Mouse (Mus musculus) limb, embryonic 15.5 days (tissue): ENCODE measurements around the gene Ttll9. TPM values are rescaled to one million over a fixed set of nuclear protein-coding genes. Genes with fewer than 3 reads are reported as not detected.

Experiments used
- ATAC-seq: fragments of 200-750 bp; cut with Nextera tagmentation; 2 replicates; pipeline ENCODE4 v1.8.0; 2017; ENCODE audit warnings: low read depth, moderate TSS enrichment; ENCODE audit not compliant: insufficient number of reproducible peaks, low FRiP score, low TSS enrichment
- H3K27ac ChIP-seq: fragments of 300-500 bp; sonication (generic); 2 replicates; pipeline ENCODE4 v1.5.1; 2015; ENCODE audit warnings: moderate library complexity, mild to moderate bottlenecking, inconsistent platforms
- H3K27me3 ChIP-seq: fragments of 300-500 bp; sonication (generic); 2 replicates; pipeline ENCODE4 v1.6.1; 2015; ENCODE audit warnings: inconsistent platforms
- H3K36me3 ChIP-seq: fragments of 300-500 bp; sonication (generic); 2 replicates; pipeline ENCODE4 v1.6.1; 2015; ENCODE audit warnings: inconsistent platforms
- H3K4me1 ChIP-seq: fragments of 300-500 bp; sonication (generic); 2 replicates; pipeline ENCODE4 v1.6.1; 2015; ENCODE audit warnings: inconsistent platforms
- H3K4me2 ChIP-seq: fragments of 300-500 bp; sonication (generic); 2 replicates; pipeline ENCODE4 v1.6.1; 2015; ENCODE audit warnings: mild to moderate bottlenecking, inconsistent platforms
- H3K4me3 ChIP-seq: fragments of 300-500 bp; sonication (generic); 2 replicates; pipeline ENCODE4 v1.5.1; 2015; ENCODE audit warnings: mild to moderate bottlenecking, inconsistent platforms
- H3K9ac ChIP-seq: fragments of 300-500 bp; sonication (generic); 2 replicates; pipeline ENCODE4 v1.6.1; 2015; ENCODE audit warnings: inconsistent platforms
- H3K9me3 ChIP-seq: fragments of 300-500 bp; sonication (generic); 2 replicates; pipeline ENCODE4 v1.6.1; 2016; ENCODE audit warnings: inconsistent platforms
- WGBS: fragments of 180-500 bp; shearing (Covaris S2); methylation state at CpG from one replicate; pipeline ENCODE4 v1.1.7; 2015; 5-methylcytosine and 5-hydroxymethylcytosine counted together
- polyA plus RNA-seq: library from polyadenylated mRNA; unstranded; fragments of >200 nt; fragmentation: Nextera tagmentation; extraction: Ambion mirVana; gene quantifications from 2 replicates; pipeline ENCODE4 v1.2.1, GENCODE M21; 2015

Gene Ttll9
- polyA plus RNA-seq, 1 experiment from 2014 or later, result 0.52 TPM

DNA sequence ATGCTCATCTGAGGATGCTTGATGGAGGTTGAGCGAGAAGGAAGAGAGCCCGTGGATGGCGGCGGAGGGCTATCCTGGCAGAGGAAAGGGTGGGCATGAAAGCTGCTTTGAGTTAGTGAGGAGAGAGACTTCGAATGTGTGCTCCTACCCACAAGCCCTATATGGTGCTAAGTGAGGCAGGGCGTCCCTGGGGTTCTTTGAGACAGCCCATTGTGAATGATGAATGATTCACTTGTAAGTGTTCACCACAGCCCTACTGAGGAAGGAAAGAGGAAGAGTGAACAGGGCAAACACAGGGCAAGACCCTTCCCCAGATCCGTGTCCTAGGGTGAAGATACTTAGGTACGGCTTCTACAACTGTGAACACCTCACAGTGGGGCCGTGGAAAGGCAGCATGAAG, 35.4 kb upstream of the Ttll9 start:
- H3K36me3 ChIP-seq, result no peaks in the 10 kb centered on the region
- 71% methylated on average over 9 of the region's 9 CpGs for WGBS
- no peaks in the 10 kb centered on the region for H3K27me3 ChIP-seq
- H3K4me1 ChIP-seq, result peaks cover 29% of the 10 kb centered on the region
- H3K9ac ChIP-seq, result no peak overlapping the region
- ATAC-seq, result no peak
- H3K9me3 ChIP-seq, result no peaks in the 10 kb centered on the region
- no peak overlapping the region for H3K27ac ChIP-seq
- no peak overlapping the region for H3K4me2 ChIP-seq
- no peak overlapping the region for H3K4me3 ChIP-seq

DNA sequence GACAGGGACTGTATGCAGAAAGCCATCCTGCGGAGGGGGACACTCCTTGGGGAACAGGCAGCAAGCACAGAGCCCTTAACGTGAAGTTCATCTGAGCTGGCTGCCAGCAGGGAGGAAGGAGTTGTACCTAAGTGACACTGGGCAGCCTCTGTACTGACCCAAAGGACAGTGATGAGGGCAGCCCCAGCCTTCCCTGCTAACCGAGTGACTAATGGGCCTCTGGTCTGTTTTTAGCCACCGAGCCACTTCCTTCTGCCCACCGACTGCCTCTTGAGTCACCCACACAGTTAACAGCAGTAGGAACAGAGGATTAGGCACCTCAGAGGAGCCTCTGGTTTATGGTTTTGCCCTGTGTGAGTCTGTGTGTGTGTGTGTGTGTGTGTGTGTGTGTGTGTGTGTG, 34.9 kb upstream of the Ttll9 start:
- Histone ChIP-seq H3K27me3 (no peaks in the 10 kb centered on the region), H3K4me3 (no peak overlapping the region), H3K4me2 (no peak overlapping the region), H3K9ac (no peak overlapping the region), H3K36me3 (no peaks in the 10 kb centered on the region), H3K27ac (no peak overlapping the region), H3K4me1 (peaks cover 27% of the 10 kb centered on the region), H3K9me3 (no peaks in the 10 kb centered on the region)
- ATAC-seq, result no peak
- 40% methylated on average over 5 of the region's 5 CpGs for WGBS

DNA sequence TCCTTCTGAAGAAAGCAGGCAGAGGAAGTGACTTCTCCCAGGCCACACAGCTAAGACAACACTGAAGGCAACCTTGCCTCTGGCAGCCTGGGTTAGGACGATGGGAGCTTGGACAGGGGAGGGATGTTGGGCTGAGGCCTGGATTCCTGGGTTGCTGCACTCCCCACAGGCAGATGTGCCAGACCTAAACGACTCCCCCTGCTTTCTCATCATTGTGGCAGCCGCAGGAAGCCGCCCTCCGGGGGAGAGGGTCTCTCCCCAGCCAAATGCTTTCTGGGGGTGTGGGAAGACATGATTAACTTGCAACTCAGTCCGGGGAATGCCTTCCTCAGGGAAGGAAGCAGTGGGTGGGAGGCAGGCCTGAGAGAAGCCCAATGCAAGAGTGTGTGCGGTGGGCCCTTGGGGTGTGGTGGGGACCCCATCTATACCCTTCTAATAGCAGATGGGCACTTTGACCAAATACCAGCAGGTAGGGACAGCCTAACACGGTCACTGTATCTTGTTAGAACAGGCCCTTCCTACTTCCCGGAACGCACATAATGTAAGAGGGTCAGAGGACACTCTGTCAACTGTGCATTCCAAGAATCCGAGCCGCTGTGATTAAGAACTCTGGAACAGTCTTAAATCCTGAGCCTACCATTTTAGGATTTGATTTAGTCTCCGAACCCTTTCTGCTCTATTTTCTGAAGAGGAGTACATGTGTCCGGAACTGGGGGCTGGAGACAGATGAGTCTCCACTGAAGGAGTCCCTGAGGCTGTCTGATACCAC, 33.9 kb upstream of the Ttll9 start:
- H3K36me3 ChIP-seq, result no peaks in the 10 kb centered on the region
- H3K9me3 ChIP-seq, result no peaks in the 10 kb centered on the region
- H3K27ac ChIP-seq, result no peak overlapping the region
- ATAC-seq, result no peak
- H3K4me1 ChIP-seq, result peaks cover 26% of the 10 kb centered on the region
- 50% methylated on average over 14 of the region's 14 CpGs for WGBS
- H3K4me3 ChIP-seq, result no peak overlapping the region
- H3K9ac ChIP-seq, result no peak overlapping the region
- H3K27me3 ChIP-seq, result no peaks in the 10 kb centered on the region
- H3K4me2 ChIP-seq, result no peak overlapping the region

DNA sequence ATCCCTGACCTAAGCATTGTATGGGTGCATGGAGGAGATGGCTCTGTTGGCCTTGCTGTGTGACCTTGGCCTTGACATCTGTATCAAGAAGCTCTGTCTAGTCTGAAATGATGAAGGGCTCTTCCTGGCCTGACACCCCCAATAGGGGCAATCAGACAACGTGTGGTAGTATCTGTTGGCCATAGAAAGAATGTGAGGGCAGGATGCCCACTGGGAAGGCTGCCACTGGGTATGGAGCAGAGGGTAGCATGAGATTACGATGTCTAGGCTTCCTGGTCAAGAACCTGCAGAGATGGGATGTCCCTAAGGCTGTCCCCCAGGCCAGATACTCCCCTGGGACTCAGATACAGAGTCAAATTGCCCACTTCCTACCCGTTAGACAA, 33.3 kb upstream of the Ttll9 start:
- WGBS, result 62% methylated on average over 3 of the region's 3 CpGs
- Histone ChIP-seq H3K9ac (no peak overlapping the region), H3K27me3 (peaks cover under 1% of the 10 kb centered on the region; the same call in 1 of the 2 replicates), H3K36me3 (no peaks in the 10 kb centered on the region), H3K4me3 (no peak overlapping the region), H3K27ac (no peak overlapping the region), H3K4me1 (peaks cover 26% of the 10 kb centered on the region), H3K4me2 (no peak overlapping the region), H3K9me3 (no peaks in the 10 kb centered on the region)
- ATAC-seq, result no peak

DNA sequence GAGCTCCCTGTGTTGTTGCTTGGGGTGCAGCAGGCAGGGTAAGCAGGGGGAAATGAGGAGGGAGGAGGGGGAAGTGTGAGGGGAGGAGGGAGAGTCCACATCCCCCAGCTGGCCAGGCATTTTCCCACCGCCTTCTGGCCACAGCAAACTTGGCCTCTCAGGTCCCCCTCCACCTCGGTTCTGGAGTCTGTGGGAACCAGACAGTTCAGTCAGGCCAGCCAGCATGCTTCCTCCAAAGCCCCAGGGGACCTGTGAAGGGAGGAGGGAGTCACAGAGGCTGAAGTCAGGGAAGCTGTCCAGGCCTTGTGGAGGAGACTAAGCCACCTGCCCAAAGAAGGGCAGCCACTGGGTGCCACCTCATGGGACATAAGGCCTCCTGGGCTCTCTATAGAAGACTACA, 32.0 kb upstream of the Ttll9 start:
- no peaks in the 10 kb centered on the region for H3K36me3 ChIP-seq
- H3K9me3 ChIP-seq, result no peaks in the 10 kb centered on the region
- 21% methylated on average over 2 of the region's 2 CpGs for WGBS
- H3K27me3 ChIP-seq, result peaks cover 4% of the 10 kb centered on the region; the same call in 1 of the 2 replicates
- no peak for ATAC-seq
- no peak overlapping the region for H3K27ac ChIP-seq
- no peak overlapping the region for H3K4me2 ChIP-seq
- H3K4me3 ChIP-seq, result no peak overlapping the region
- H3K9ac ChIP-seq, result no peak overlapping the region
- peaks cover 18% of the 10 kb centered on the region for H3K4me1 ChIP-seq

DNA sequence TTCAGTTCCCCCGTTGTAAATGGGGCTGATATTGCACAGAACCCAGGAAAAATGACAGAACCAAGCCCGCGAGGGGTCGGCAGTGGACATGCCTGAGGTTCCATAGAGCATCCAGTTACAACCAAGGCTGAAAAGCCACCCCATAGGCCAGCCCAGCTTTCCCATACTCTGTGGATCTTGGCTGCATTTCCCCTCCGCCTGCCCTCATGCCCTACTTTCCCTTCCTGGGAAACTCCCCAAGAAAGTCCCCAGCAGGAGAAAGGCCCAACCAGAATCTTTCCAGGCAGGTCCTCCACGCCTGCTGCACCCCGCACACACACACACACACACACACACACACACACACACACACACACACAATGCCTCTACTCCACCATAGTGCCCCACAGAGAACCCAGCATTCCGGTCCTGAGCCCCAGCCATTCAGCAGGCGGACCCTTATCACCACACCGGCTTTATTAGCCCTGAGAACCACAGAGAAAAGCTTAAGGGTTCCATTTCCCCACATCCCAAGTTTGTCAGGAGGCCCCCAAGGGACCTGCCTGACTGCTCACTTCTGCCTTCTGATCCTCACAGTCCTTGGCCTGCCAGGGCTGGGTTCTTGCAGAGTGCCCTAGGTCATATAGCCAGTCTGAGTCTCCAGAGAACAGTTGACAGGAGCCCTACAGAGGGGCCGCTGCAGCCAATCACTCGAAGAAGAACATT, 30.7 kb upstream of the Ttll9 start:
- H3K27ac ChIP-seq, result no peak overlapping the region
- H3K9me3 ChIP-seq, result no peaks in the 10 kb centered on the region
- no peak overlapping the region for H3K9ac ChIP-seq
- 71% methylated on average over 12 of the region's 12 CpGs for WGBS
- no peak overlapping the region for H3K4me3 ChIP-seq
- H3K27me3 ChIP-seq, result peaks cover 7% of the 10 kb centered on the region; the same call in 1 of the 2 replicates
- H3K4me1 ChIP-seq, result peaks cover 11% of the 10 kb centered on the region
- ATAC-seq, result no peak
- no peaks in the 10 kb centered on the region for H3K36me3 ChIP-seq
- no peak overlapping the region for H3K4me2 ChIP-seq

DNA sequence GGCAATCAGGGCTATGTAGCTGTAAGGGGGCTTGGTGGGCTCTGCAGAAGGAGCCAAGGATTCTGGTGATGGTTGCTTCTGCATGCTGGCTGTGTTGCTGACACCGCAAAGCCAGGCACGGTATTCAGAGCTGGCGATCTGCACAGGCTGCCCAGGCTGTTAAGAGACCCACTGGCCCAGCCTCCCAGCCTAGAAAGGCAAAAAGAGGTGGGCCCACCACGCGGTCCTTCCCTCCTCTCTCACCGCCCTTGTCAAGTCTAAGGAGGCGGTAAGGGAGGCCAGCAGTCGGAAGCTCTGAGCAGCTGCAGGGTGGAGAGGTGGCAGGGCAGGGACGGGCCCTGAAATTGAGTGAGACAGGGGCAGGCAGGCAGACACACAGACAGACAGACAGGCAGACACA, 29.2 kb upstream of the Ttll9 start, which contains the start of gene Foxs1:
Foxs1 (minus strand) TSS at position 161 of the 400 bp plus-strand sequence.
- no peak within 1 kb of the TSS for H3K9ac ChIP-seq
- peaks cover 7% of the 10 kb centered on the region for H3K4me1 ChIP-seq
- H3K4me3 ChIP-seq, result no peak within 1 kb of the TSS
- peaks cover 7% of the 10 kb centered on the region; the same call in 1 of the 2 replicates for H3K27me3 ChIP-seq
- H3K9me3 ChIP-seq, result no peaks in the 10 kb centered on the region
- 19% methylated on average over 9 of the region's 9 CpGs for WGBS
- no peak within 1 kb of the TSS for H3K4me2 ChIP-seq
- ATAC-seq, result no peak
- no peaks in the 10 kb centered on the region for H3K36me3 ChIP-seq
- no peak within 1 kb of the TSS for H3K27ac ChIP-seq

DNA sequence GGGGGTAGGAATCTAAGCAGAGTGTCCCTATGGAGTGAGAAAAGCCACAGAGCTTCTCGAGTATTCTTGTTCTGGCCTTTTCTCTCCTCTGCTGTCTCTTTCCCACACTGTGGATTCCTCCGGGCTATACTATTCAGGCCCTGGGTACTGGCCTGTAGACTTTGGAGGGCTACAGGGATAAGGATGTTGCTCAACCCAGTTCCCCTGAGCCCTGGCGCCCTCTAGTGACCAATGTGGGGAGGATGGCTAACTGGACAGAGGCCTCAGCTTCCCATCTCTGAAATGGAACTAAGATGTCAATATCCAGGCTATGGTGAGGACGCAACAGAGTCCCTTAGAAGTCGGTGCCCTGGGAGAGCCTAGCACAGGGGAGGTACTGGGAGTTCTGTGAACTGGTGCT, 28.7 kb upstream of the Ttll9 start:
- no peaks in the 10 kb centered on the region for H3K9me3 ChIP-seq
- no peaks in the 10 kb centered on the region for H3K36me3 ChIP-seq
- no peak overlapping the region for H3K4me2 ChIP-seq
- WGBS, result 28% methylated on average over 5 of the region's 5 CpGs
- H3K4me3 ChIP-seq, result no peak overlapping the region
- peaks cover 7% of the 10 kb centered on the region; the same call in 1 of the 2 replicates for H3K27me3 ChIP-seq
- no peak overlapping the region for H3K9ac ChIP-seq
- H3K27ac ChIP-seq, result no peak overlapping the region
- no peak for ATAC-seq
- peaks cover 4% of the 10 kb centered on the region for H3K4me1 ChIP-seq

DNA sequence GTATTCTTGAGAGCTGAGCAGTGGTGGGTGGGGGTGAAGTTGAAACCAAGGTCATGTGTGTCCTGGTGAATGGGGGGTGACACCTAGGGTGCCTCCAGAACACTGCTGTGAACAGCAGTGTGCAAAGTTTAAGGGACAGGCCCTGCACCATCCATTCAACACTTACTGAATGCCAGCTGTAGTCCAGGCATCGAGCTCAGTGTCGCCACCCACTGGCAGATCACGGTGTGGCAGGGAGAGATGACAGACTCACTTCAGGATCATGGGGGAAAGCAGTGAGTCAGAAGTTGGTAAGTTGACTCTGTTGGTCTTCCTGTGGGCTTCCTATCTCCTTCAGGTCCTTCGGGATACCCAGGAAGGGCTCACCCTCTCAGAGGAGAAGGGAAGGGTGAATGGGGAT, 22.4 kb upstream of the Ttll9 start:
- H3K4me1 ChIP-seq, result peaks cover 14% of the 10 kb centered on the region
- ATAC-seq, result no peak
- H3K9ac ChIP-seq, result no peak overlapping the region
- H3K4me2 ChIP-seq, result no peak overlapping the region
- no peaks in the 10 kb centered on the region for H3K9me3 ChIP-seq
- H3K27me3 ChIP-seq, result peaks cover 51% of the 10 kb centered on the region
- WGBS, result 16% methylated on average over 4 of the region's 4 CpGs
- H3K27ac ChIP-seq, result no peak overlapping the region
- no peak overlapping the region for H3K4me3 ChIP-seq
- H3K36me3 ChIP-seq, result no peaks in the 10 kb centered on the region

DNA sequence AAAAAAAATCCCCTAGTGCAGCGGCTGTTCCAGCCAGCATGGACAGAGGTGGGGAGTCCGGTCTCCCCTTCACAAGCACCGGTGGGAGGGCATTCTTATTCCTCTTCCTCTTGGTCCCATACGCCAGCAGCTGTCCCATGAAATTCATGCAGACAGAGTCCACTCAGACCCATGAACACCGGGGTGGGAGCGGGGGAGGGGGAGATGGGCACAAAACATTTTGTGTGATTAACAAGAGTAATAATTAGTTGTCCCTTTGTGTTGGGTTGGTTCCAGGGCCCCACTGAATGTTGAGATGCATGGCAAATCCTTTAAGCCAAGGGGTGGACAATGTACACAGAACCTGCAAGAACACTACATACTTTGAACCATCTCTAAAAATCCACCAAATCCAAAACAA, 21.2 kb upstream of the Ttll9 start:
- Histone ChIP-seq H3K9ac (no peak overlapping the region), H3K4me3 (no peak overlapping the region), H3K27me3 (peaks cover 61% of the 10 kb centered on the region), H3K9me3 (no peaks in the 10 kb centered on the region), H3K27ac (no peak overlapping the region), H3K36me3 (no peaks in the 10 kb centered on the region), H3K4me2 (no peak overlapping the region), H3K4me1 (peaks cover 14% of the 10 kb centered on the region)
- ATAC-seq, result no peak
- 70% methylated on average over 6 of the region's 6 CpGs for WGBS

DNA sequence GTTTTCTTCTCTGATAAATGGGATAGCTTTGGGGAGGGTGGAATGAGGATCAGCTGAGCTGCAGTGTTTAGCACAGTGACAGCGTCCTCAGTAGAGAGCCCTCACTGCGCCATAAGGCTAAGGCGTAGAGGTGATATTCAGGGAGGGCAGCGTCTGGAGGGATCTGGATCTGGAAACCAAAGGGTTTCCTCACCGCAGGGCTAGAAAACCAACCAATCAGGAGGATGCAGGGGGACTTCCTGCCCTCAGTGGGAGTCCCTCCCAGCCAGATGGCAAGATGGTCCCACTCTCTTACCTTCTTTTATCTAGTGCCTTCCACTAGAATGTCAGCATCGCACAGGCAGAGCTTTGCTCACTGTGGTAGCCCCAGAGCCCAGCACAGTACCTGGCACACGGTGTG, 20.5 kb upstream of the Ttll9 start:
- no peak for ATAC-seq
- Histone ChIP-seq H3K9me3 (no peaks in the 10 kb centered on the region), H3K27me3 (peaks cover 62% of the 10 kb centered on the region), H3K4me1 (peaks cover 14% of the 10 kb centered on the region), H3K36me3 (no peaks in the 10 kb centered on the region), H3K27ac (no peak overlapping the region), H3K4me3 (no peak overlapping the region), H3K4me2 (no peak overlapping the region), H3K9ac (no peak overlapping the region)
- WGBS, result 18% methylated on average over 7 of the region's 7 CpGs

DNA sequence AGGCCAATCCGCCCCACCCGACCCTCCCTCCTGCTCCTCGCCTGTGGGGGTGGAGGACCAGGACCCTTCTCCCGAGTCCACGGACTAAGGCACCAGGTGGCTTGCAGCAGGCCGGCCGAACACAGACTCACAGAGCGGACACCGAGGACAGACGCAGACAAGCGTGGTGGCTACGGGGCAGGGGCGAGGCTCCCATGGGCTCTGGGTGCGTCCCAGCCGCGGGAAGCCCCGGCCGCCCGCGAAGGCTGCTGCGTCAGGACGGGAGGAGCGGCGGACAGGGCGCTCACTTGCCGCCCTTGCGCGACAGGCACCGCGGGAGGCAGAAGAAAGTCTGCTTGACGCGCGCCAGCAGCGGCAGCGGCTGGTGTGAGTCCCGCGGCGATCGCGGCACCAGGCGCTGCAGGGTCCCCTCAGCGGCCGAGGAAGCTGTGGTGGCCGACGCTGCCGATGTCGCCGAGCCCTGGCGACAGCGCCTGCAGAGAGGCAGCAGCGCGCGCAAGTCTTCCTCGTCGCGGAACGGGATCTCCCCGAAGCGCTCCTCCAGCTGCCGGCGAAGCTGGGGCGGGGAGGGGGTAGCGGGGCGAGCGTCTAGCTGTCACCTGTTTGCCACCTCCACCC, 19.3 kb upstream of the Ttll9 start:
- Histone ChIP-seq H3K4me3 (peak overlapping the region; percentile 42), H3K4me1 (peaks cover 14% of the 10 kb centered on the region), H3K9ac (no peak overlapping the region), H3K9me3 (no peaks in the 10 kb centered on the region), H3K27ac (no peak overlapping the region), H3K4me2 (peak overlapping the region; percentile 89), H3K27me3 (peaks cover 62% of the 10 kb centered on the region), H3K36me3 (no peaks in the 10 kb centered on the region)
- WGBS, result under 1% methylated on average over 64 of the region's 65 CpGs
- no peak for ATAC-seq
